Comparison of ENCODE assay signal across 8 mouse cellular contexts in genomic region chr9:65909837-65910236, GRCm38 (mm10). TPM values are rescaled to one million over a fixed set of nuclear protein-coding genes. Genes with fewer than 3 reads are reported as not detected.
DNase-seq lines count a peak whose midpoint lies in the region; ATAC-seq and TF ChIP-seq lines count a peak whose summit lies in the region.

No protein-coding gene starts in this region.

- no peak for ATAC-seq in kidney, postnatal 0 days (replicated peaks; ENCODE audit: low FRiP score, low read depth)
- ATAC-seq in hindbrain, postnatal 0 days: no peak
- ATAC-seq in midbrain, embryonic 16.5 days: no peak
- ATAC-seq in megakaryocyte-erythroid progenitor cell, adult 5-6 weeks (replicated peaks; ENCODE audit: low FRiP score, low TSS enrichment, poor library complexity, severe bottlenecking): no peak

- 8% methylated on average over 4 of the region's 4 CpGs for WGBS in kidney, postnatal 0 days
- WGBS in embryonic facial prominence, embryonic 10.5 days: 15% methylated on average over 4 of the region's 4 CpGs
- 9% methylated on average over 4 of the region's 4 CpGs for WGBS in hindbrain, postnatal 0 days
- 6% methylated on average over 4 of the region's 4 CpGs for whole genome bisulfite sequencing in midbrain, embryonic 16.5 days

- no peaks in the 10 kb centered on the region for H3K9me3 ChIP-seq in kidney, postnatal 0 days (replicated peaks; ENCODE audit: low read length)
- H3K9me3 ChIP-seq in embryonic facial prominence, embryonic 10.5 days: no peaks in the 10 kb centered on the region
- no peaks in the 10 kb centered on the region for H3K9me3 ChIP-seq in hindbrain, postnatal 0 days (ENCODE audit: low read length)
- H3K9me3 ChIP-seq in midbrain, embryonic 16.5 days (replicated peaks; ENCODE audit: control insufficient read depth, low read length, poor library complexity, severe bottlenecking): no peaks in the 10 kb centered on the region

- DNase-seq in kidney, postnatal 0 days (ENCODE audit: low spot score): no peak
- no peak for DNase-seq in kidney, postnatal 14 days
- no peak for DNase-seq in embryonic facial prominence, embryonic 10.5 days (ENCODE audit: low spot score)
- DNase-seq in hindbrain, postnatal 0 days (ENCODE audit: low spot score): no peak
- DNase-seq in right cerebral cortex, postnatal 14 days: no peak
- no peak for DNase-seq in adrenal gland, postnatal 36 days

- no peaks in the 10 kb centered on the region for H3K27me3 ChIP-seq in kidney, postnatal 0 days (ENCODE audit: insufficient read depth, low read length)
- H3K27me3 ChIP-seq in embryonic facial prominence, embryonic 10.5 days (replicated peaks; ENCODE audit: low read depth, poor library complexity, severe bottlenecking): no peaks in the 10 kb centered on the region
- H3K27me3 ChIP-seq in hindbrain, postnatal 0 days (ENCODE audit: insufficient read depth, low read length): no peaks in the 10 kb centered on the region
- no peaks in the 10 kb centered on the region for H3K27me3 ChIP-seq in midbrain, embryonic 16.5 days (ENCODE audit: control insufficient read depth, insufficient read depth, low read depth, low read length)

- H3K4me1 ChIP-seq in kidney, postnatal 0 days (replicated peaks; ENCODE audit: insufficient read depth, low read length): no peaks in the 10 kb centered on the region
- H3K4me1 ChIP-seq in embryonic facial prominence, embryonic 10.5 days: peaks cover 16% of the 10 kb centered on the region; the same call in 1 of the 2 replicates
- no peaks in the 10 kb centered on the region for H3K4me1 ChIP-seq in hindbrain, postnatal 0 days (ENCODE audit: insufficient read depth, low read length)
- H3K4me1 ChIP-seq in midbrain, embryonic 16.5 days (ENCODE audit: control insufficient read depth, insufficient read depth, low read length): peaks cover 21% of the 10 kb centered on the region

- peak overlapping the region; percentile 81 for H3K9ac ChIP-seq in kidney, postnatal 0 days (ENCODE audit: low read depth, low read length)
- peak overlapping the region; percentile 78 for H3K9ac ChIP-seq in hindbrain, postnatal 0 days (replicated peaks; ENCODE audit: low read length)
- H3K9ac ChIP-seq in midbrain, embryonic 16.5 days (ENCODE audit: low read depth, low read length): peak overlapping the region; percentile 82

- H3K27ac ChIP-seq in kidney, postnatal 0 days: peak overlapping the region; percentile 91
- peak overlapping the region; percentile 92 for H3K27ac ChIP-seq in embryonic facial prominence, embryonic 10.5 days (replicated peaks)
- H3K27ac ChIP-seq in hindbrain, postnatal 0 days: peak overlapping the region; percentile 85; the same call in 1 of the 2 replicates
- H3K27ac ChIP-seq in midbrain, embryonic 16.5 days (ENCODE audit: low read length): peak overlapping the region; percentile 89

- no peak for TF ChIP-seq CTCF in kidney, postnatal 0 days (IDR thresholded peaks at IDR 0.05; ENCODE audit: low read depth)
- no peak for TF ChIP-seq CTCF in hindbrain, postnatal 0 days (IDR thresholded peaks at IDR 0.05; ENCODE audit: low read depth)

- H3K4me2 ChIP-seq in kidney, postnatal 0 days (ENCODE audit: low read length): peak overlapping the region; percentile 86
- peak overlapping the region; percentile 83 for H3K4me2 ChIP-seq in hindbrain, postnatal 0 days (ENCODE audit: low read depth, low read length)
- H3K4me2 ChIP-seq in midbrain, embryonic 16.5 days (ENCODE audit: low read length): peak overlapping the region; percentile 82

- peak overlapping the region; percentile 86 for H3K4me3 ChIP-seq in kidney, postnatal 0 days (replicated peaks; ENCODE audit: low read depth, low read length)
- H3K4me3 ChIP-seq in embryonic facial prominence, embryonic 10.5 days: peak overlapping the region; percentile 89
- H3K4me3 ChIP-seq in hindbrain, postnatal 0 days (ENCODE audit: low read length): peak overlapping the region; percentile 84
- H3K4me3 ChIP-seq in midbrain, embryonic 16.5 days (ENCODE audit: low read depth, low read length): peak overlapping the region; percentile 83

- H3K36me3 ChIP-seq in kidney, postnatal 0 days (ENCODE audit: insufficient read depth, low read length): no peaks in the 10 kb centered on the region
- H3K36me3 ChIP-seq in embryonic facial prominence, embryonic 10.5 days (replicated peaks): peaks cover 21% of the 10 kb centered on the region
- no peaks in the 10 kb centered on the region for H3K36me3 ChIP-seq in hindbrain, postnatal 0 days (ENCODE audit: insufficient read depth, low read length)
- no peaks in the 10 kb centered on the region for H3K36me3 ChIP-seq in midbrain, embryonic 16.5 days (ENCODE audit: control insufficient read depth, insufficient read depth, low read length)

RNA-seq across cellular contexts. Expression of gene Csnk1g1, which starts 1.1 kb away (rescaled TPM):
- 8.4 and 9.7 TPM in 2 replicates for polyA plus RNA-seq in kidney, postnatal 0 days (2015; fragmentation: Nextera tagmentation; extraction: Ambion mirVana)
- 18.7 and 19.4 TPM in 2 replicates for polyA plus RNA-seq in embryonic facial prominence, embryonic 10.5 days (2016; fragmentation: Nextera tagmentation; extraction: Ambion mirVana)
- total RNA-seq in hindbrain, postnatal 0 days (2014; rRNA removed): 23.1 and 28.9 TPM in 2 replicates
- polyA plus RNA-seq in hindbrain, postnatal 0 days (2015; fragmentation: Nextera tagmentation; extraction: Ambion mirVana): 18.2 and 19.6 TPM in 2 replicates
- polyA plus RNA-seq in midbrain, embryonic 16.5 days (2015; fragmentation: Nextera tagmentation; extraction: Ambion mirVana): 23.1 and 26.6 TPM in 2 replicates
- 25.0 and 29.1 TPM in 2 replicates for total RNA-seq in megakaryocyte-erythroid progenitor cell, adult 5-6 weeks (2014; fragmentation: Nextera tagmentation)
- total RNA-seq in megakaryocyte-erythroid progenitor cell, adult 5-6 weeks (2017): 21.4 and 22.0 TPM in 2 replicates
- total RNA-seq in adrenal gland, postnatal 36 days (2021): 10 to 100 TPM; 17.8 to 18.6 TPM

RNA-seq across cellular contexts. Expression of gene Trip4, which starts 1.2 kb away (rescaled TPM):
- 20.4 and 24.7 TPM in 2 replicates for polyA plus RNA-seq in kidney, postnatal 0 days (2015; fragmentation: Nextera tagmentation; extraction: Ambion mirVana)
- polyA plus RNA-seq in embryonic facial prominence, embryonic 10.5 days (2016; fragmentation: Nextera tagmentation; extraction: Ambion mirVana): 31.7 and 34.1 TPM in 2 replicates
- 15.6 and 25.7 TPM in 2 replicates for total RNA-seq in hindbrain, postnatal 0 days (2014; rRNA removed)
- polyA plus RNA-seq in hindbrain, postnatal 0 days (2015; fragmentation: Nextera tagmentation; extraction: Ambion mirVana): 23.8 and 23.9 TPM in 2 replicates
- 33.8 and 35.8 TPM in 2 replicates for polyA plus RNA-seq in midbrain, embryonic 16.5 days (2015; fragmentation: Nextera tagmentation; extraction: Ambion mirVana)
- total RNA-seq in megakaryocyte-erythroid progenitor cell, adult 5-6 weeks (2014; fragmentation: Nextera tagmentation): 13.0 and 14.6 TPM in 2 replicates
- 25.9 and 26.6 TPM in 2 replicates for total RNA-seq in megakaryocyte-erythroid progenitor cell, adult 5-6 weeks (2017)
- 10 to 100 TPM; 33.2 to 45.0 TPM for total RNA-seq in adrenal gland, postnatal 36 days (2021)

RNA-seq across cellular contexts. Expression of gene Pclaf, which starts 19.8 kb away (rescaled TPM):
- 89.5 and 115 TPM in 2 replicates for polyA plus RNA-seq in kidney, postnatal 0 days (2015; fragmentation: Nextera tagmentation; extraction: Ambion mirVana)
- polyA plus RNA-seq in embryonic facial prominence, embryonic 10.5 days (2016; fragmentation: Nextera tagmentation; extraction: Ambion mirVana): 345 and 346 TPM in 2 replicates
- total RNA-seq in hindbrain, postnatal 0 days (2014; rRNA removed): 14.0 and 15.6 TPM in 2 replicates
- 29.8 and 35.8 TPM in 2 replicates for polyA plus RNA-seq in hindbrain, postnatal 0 days (2015; fragmentation: Nextera tagmentation; extraction: Ambion mirVana)
- polyA plus RNA-seq in midbrain, embryonic 16.5 days (2015; fragmentation: Nextera tagmentation; extraction: Ambion mirVana): 13.7 and 17.6 TPM in 2 replicates
- total RNA-seq in megakaryocyte-erythroid progenitor cell, adult 5-6 weeks (2014; fragmentation: Nextera tagmentation): 39.0 and 59.8 TPM in 2 replicates
- total RNA-seq in megakaryocyte-erythroid progenitor cell, adult 5-6 weeks (2017): 79.5 and 86.8 TPM in 2 replicates
- total RNA-seq in adrenal gland, postnatal 36 days (2021): 1 to 10 TPM; 3.3 to 4.4 TPM
